Mouse (Mus musculus) megakaryocyte, embryonic 14.5 days (primary cell): ENCODE measurements around the gene Cacng6.

Experiments used
- FLI1 ChIP-seq: IDR thresholded peaks from 2 replicates; pipeline ENCODE4 v1.6.1; 2012; ENCODE audit warnings: low read length, inconsistent platforms, mixed read lengths
- GATA1 ChIP-seq: IDR thresholded peaks from 3 replicates; pipeline ENCODE4 v1.6.1; 2012; ENCODE audit warnings: mixed read lengths, low read length, inconsistent platforms, borderline replicate concordance

DNA sequence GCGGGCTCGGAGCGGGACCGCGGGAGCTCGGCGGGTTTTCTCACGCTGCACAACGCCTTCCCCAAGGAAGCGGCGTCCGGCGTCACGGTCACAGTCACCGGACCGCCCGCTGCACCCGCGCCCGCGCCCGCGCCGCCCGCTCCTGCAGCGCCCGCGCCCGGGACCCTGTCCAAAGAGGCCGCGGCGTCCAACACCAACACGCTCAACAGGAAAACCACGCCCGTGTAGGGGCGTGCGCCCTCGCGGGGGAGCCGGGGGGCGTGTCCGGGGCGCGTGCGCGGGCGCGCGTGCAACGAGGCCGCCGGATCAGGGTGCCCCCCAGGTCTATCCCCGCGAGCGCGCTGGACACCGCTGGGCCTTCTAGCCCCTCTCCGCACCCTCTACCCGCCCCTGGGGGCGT, 8.6 kb upstream of the Cacng6 start:
- TF ChIP-seq GATA1 (no peak), FLI1 (no peak)
